Mouse (Mus musculus) liver, embryonic 12.5 days (tissue): ENCODE data around the gene Ntrk2. TPM values are rescaled to one million over a fixed set of nuclear protein-coding genes. Genes with fewer than 3 reads are reported as not detected.
"Not testable (repeated sequence)": the region's sequence is repeated elsewhere in the genome, so short reads cannot be mapped to it uniquely, and the experiment has no call there.

Experiments used
- ATAC-seq: fragments of 200-750 bp; cut with Nextera tagmentation; 2 replicates; pipeline ENCODE4 v1.8.0; 2017; ENCODE audit warnings: moderate number of reproducible peaks, mild to moderate bottlenecking, moderate library complexity
- H3K27ac ChIP-seq: fragments of 300-500 bp; sonication (generic); 2 replicates; pipeline ENCODE4 v1.5.1; 2016; ENCODE audit warnings: mild to moderate bottlenecking
- H3K27me3 ChIP-seq: fragments of 300-500 bp; sonication (generic); replicated peaks from 2 replicates; pipeline ENCODE4 v1.6.1; 2016; ENCODE audit warnings: mild to moderate bottlenecking, moderate library complexity
- H3K36me3 ChIP-seq: fragments of 300-500 bp; sonication (generic); 2 replicates; pipeline ENCODE4 v1.6.1; 2016; ENCODE audit warnings: mild to moderate bottlenecking, moderate library complexity
- H3K4me1 ChIP-seq: fragments of 300-500 bp; sonication (generic); 2 replicates; pipeline ENCODE4 v1.6.1; 2016
- H3K4me2 ChIP-seq: fragments of 300-500 bp; sonication (generic); 2 replicates; pipeline ENCODE4 v1.6.1; 2016; ENCODE audit warnings: mild to moderate bottlenecking, moderate library complexity
- H3K4me3 ChIP-seq: fragments of 300-500 bp; sonication (generic); 2 replicates; pipeline ENCODE4 v1.5.1; 2016; ENCODE audit warnings: mild to moderate bottlenecking, moderate library complexity
- H3K9ac ChIP-seq: fragments of 300-500 bp; sonication (generic); 2 replicates; pipeline ENCODE4 v1.6.1; 2016; ENCODE audit warnings: mild to moderate bottlenecking, moderate library complexity
- H3K9me3 ChIP-seq: fragments of 300-500 bp; sonication (generic); replicated peaks from 2 replicates; pipeline ENCODE4 v1.6.1; 2016; ENCODE audit warnings: mild to moderate bottlenecking, moderate library complexity
- WGBS: fragments of 180-500 bp; shearing (Covaris S2); methylation state at CpG from one replicate; pipeline ENCODE4 v1.1.7; 2016; ENCODE audit not compliant: insufficient replicate concordance; 5-methylcytosine and 5-hydroxymethylcytosine counted together
- polyA plus RNA-seq: library from polyadenylated mRNA; unstranded; fragments of >200 nt; fragmentation: Nextera tagmentation; extraction: Ambion mirVana; gene quantifications from 2 replicates; pipeline ENCODE4 v1.2.1, GENCODE M21; 2016

Ntrk2 gene
- polyA plus RNA-seq, 1 experiment from 2014 or later: 0.20 TPM

DNA sequence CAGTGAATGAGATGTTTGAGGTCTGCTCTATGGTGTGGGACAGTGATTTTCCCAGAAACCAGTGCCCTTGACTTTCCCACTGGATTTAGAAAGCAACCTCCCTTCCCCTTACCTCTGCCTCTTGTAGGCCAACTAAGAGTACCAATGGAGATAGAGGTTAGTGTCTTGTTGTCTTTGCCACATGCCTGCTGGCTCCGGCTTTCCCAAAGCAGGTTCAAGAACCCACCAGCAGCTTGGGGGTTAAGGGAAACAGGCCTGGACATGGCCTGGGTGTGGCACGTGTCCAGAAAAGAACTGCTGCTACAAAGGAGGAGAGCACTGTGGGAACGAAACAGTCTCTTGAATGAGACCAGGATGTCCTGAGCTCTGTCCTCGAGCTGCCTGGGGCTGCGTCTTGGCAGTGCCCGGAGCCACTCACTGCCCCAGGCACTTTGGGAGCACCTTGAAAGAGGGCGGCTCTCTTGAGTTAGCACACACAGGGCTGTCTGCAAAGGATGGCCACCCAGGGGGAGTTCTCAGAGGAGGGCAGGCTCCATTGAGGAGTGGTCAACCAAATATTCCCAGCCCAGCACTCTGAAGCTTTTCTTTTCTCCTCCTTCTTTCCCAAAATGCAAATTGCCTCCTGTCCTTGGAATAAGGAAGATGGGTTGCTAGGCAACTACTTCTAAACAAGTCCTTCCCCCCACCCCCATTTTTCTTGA lies 273.5 kb downstream of the Ntrk2 start:
- Histone ChIP-seq H3K27ac (no peak overlapping the region), H3K9me3 (no peaks in the 10 kb centered on the region), H3K4me2 (no peak overlapping the region), H3K9ac (no peak overlapping the region), H3K4me3 (no peak overlapping the region), H3K4me1 (no peaks in the 10 kb centered on the region), H3K36me3 (no peaks in the 10 kb centered on the region), H3K27me3 (no peaks in the 10 kb centered on the region)
- no peak for ATAC-seq
- WGBS: 63% methylated on average over 7 of the region's 7 CpGs

DNA sequence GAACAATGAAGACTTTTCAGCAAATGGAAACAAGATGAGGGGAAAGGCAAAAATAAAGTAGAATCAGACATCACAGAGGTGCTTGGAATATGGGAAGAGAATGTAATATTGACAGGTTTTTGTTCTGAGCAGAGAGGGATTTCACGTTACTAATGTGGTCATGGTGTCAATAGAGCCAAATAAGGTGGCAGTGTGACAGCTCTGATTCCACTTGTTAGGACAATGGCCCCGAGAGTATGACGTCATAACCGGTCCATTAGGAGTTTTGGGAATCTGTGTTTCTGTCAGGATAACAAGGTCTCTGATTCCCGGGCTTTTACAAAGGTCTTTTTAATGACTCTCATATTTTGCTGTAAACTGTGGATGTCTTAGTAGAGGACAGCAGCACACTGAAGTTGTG lies 274.1 kb downstream of the Ntrk2 start:
- Histone ChIP-seq H3K4me3 (no peak overlapping the region), H3K4me1 (no peaks in the 10 kb centered on the region), H3K36me3 (no peaks in the 10 kb centered on the region), H3K27me3 (no peaks in the 10 kb centered on the region), H3K9ac (no peak overlapping the region), H3K27ac (no peak overlapping the region), H3K9me3 (no peaks in the 10 kb centered on the region), H3K4me2 (no peak overlapping the region)
- 63% methylated on average over 5 of the region's 5 CpGs for WGBS
- ATAC-seq: no peak

DNA sequence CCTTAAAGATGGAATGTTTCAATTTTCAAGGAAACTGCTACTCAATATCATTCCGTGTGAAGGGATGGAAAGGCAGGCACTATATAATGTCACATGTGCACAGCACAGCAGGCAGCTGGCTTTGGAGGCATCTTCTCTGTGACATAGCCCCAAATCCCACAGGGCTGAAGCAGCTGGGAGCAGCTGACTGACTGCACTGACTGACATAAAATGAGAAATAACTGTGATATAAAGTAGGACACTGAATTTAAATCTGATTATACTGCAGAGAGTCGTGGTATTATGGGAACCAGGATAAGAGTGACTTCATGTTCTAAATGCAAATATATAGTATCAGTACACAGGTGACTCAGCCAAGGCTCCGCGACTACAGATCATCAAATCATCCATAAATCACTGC lies 282.6 kb downstream of the Ntrk2 start:
- WGBS: 74% methylated on average over 4 of the region's 4 CpGs
- Histone ChIP-seq H3K9ac (no peak overlapping the region), H3K4me1 (no peaks in the 10 kb centered on the region), H3K4me3 (no peak overlapping the region), H3K9me3 (no peaks in the 10 kb centered on the region), H3K27ac (no peak overlapping the region), H3K36me3 (no peaks in the 10 kb centered on the region), H3K4me2 (no peak overlapping the region), H3K27me3 (no peaks in the 10 kb centered on the region)
- no peak for ATAC-seq

DNA sequence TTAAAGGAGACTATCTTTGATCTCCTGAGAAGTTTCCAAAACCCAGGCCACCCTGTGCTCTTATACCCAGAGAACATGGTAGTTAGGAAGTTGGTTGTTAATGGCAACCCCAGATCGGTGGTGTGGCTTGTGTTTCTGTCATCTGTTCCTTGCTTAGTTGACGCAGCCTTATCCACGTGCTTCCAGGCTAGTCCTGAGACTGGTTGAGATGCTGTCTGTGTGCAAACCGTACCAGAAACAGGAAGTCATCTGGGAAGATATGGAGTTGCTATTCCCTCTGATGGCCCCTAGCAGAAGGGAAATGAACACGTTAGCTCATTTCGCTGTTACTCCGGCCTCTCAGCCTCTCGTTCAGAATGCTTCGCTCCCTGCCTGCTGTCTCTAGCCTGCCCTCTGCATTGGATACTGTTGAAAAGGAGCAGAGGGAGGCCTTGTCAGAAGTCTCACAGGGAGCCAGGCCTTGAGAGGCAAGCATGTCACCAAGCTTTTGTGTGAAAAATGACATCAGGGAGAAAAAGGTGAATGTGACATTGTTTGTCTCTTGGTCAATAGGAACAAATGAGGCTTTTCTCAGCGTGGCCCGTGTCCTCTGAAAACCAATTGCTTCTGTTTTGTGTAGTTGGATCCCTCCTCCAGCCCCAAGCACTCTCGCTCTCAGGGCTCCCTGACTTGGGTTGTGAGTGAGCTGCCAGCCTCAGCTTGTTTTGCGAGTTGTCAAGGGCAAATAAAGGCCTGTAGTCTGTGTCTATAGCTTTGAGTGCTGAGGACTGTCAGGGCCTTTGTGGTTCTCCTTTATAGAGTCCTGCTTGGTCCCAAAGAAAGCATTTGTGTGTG lies 285.0 kb downstream of the Ntrk2 start:
- no peaks in the 10 kb centered on the region for H3K4me1 ChIP-seq
- H3K4me2 ChIP-seq: no peak overlapping the region
- H3K27ac ChIP-seq: no peak overlapping the region
- no peak for ATAC-seq
- no peak overlapping the region for H3K9ac ChIP-seq
- no peaks in the 10 kb centered on the region for H3K36me3 ChIP-seq
- WGBS: 47% methylated on average over 13 of the region's 13 CpGs
- H3K4me3 ChIP-seq: no peak overlapping the region
- H3K27me3 ChIP-seq: no peaks in the 10 kb centered on the region
- H3K9me3 ChIP-seq: no peaks in the 10 kb centered on the region

DNA sequence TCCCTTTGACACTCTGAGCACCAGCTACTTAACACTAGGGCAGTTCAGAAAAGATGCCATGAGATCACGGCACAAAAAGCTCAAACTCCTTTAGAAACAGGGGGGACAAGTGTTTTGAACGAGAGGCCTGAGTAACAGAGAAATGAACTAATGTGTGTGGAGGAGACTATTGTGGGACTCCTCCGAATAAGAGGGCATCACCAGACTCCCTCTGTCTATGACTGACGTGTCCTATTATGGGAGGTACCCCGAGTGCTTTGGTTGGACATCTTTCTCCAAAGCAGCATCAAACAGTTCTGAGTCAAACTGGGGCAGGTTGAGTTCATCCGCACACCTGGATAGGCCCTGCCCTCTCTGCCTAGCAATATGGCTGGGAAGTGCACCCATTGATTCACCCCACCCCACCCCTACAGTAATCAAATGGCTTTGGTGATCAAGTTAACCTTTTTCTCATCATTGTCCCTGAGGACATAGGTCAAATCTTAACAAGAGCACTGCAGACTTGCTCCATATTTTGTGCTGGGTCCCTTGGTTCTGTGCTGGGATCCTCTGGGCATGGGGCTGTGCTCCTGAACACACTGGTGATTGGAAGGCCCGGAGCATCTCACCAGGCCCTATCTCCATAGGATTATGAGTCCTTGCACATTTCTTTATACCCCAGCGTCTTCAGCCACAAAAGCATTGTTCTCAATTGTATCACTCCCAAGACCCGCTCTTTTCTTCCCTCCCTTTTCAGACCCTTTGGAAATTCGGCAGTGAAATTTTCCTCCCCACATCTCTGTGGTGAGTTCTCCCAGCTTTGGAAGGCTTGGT lies 285.9 kb downstream of the Ntrk2 start:
- H3K27me3 ChIP-seq: no peaks in the 10 kb centered on the region
- no peak overlapping the region for H3K9ac ChIP-seq
- H3K4me3 ChIP-seq: no peak overlapping the region
- no peaks in the 10 kb centered on the region for H3K9me3 ChIP-seq
- H3K27ac ChIP-seq: no peak overlapping the region
- H3K36me3 ChIP-seq: no peaks in the 10 kb centered on the region
- H3K4me2 ChIP-seq: no peak overlapping the region
- H3K4me1 ChIP-seq: no peaks in the 10 kb centered on the region
- no peak for ATAC-seq
- 58% methylated on average over 10 of the region's 10 CpGs for WGBS

GRCm38 (mm10) chr13:59092858-59093154 lies 286.4 kb downstream of the Ntrk2 start:
- H3K4me1 ChIP-seq: no peaks in the 10 kb centered on the region
- no peak overlapping the region for H3K4me3 ChIP-seq
- H3K9ac ChIP-seq: no peak overlapping the region
- H3K4me2 ChIP-seq: no peak overlapping the region
- no peak for ATAC-seq
- no peaks in the 10 kb centered on the region for H3K36me3 ChIP-seq
- no peak overlapping the region for H3K27ac ChIP-seq
- no peaks in the 10 kb centered on the region for H3K9me3 ChIP-seq
- H3K27me3 ChIP-seq: no peaks in the 10 kb centered on the region
- WGBS: 22% methylated on average over 4 of the region's 4 CpGs

- WGBS: 79% methylated on average over 7 of the region's 7 CpGs
- Histone ChIP-seq H3K27me3 (no peaks in the 10 kb centered on the region), H3K36me3 (no peaks in the 10 kb centered on the region), H3K4me1 (no peaks in the 10 kb centered on the region), H3K9ac (no peak overlapping the region), H3K9me3 (no peaks in the 10 kb centered on the region), H3K4me2 (no peak overlapping the region), H3K4me3 (no peak overlapping the region), H3K27ac (no peak overlapping the region)
- ATAC-seq: no peak
Measured at GRCm38 (mm10) chr13:59094722-59095121, 288.4 kb downstream of the Ntrk2 start.

DNA sequence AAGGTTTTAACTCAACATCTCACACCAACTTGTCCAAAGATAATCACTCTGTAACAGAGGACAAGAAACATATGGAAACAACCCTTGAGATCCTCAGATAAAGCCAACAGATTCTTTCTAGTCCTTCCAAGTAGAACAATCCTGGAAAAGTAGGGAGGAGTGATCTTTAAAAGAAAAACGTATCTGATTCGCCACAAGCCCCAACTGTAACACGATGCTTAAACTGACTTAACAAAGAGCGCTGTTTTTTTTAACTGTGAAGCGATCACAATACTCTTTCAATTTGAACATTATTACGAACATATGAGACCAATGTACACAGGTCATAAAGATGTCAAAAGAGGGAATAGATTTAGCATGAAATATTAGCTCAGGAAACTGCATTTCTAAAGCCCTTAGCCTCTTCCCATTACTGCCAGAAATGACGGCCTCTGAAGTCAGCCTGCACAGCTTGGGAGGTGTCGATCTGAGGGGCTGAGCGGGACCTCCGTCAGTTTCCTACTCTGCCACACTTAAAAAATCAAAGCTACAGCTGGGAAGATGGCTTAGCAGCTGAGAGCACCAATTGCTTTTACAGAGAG lies 289.5 kb downstream of the Ntrk2 start:
- no peaks in the 10 kb centered on the region for H3K27me3 ChIP-seq
- no peaks in the 10 kb centered on the region for H3K9me3 ChIP-seq
- ATAC-seq: no peak
- H3K4me3 ChIP-seq: no peak overlapping the region
- H3K9ac ChIP-seq: no peak overlapping the region
- H3K4me1 ChIP-seq: no peaks in the 10 kb centered on the region
- no peak overlapping the region for H3K4me2 ChIP-seq
- H3K36me3 ChIP-seq: no peaks in the 10 kb centered on the region
- no peak overlapping the region for H3K27ac ChIP-seq
- WGBS: 45% methylated on average over 10 of the region's 10 CpGs

GRCm38 (mm10) chr13:59100086-59100485 lies 293.7 kb downstream of the Ntrk2 start:
- H3K27me3 ChIP-seq: no peaks in the 10 kb centered on the region
- no peak overlapping the region for H3K4me2 ChIP-seq
- H3K9ac ChIP-seq: no peak overlapping the region
- H3K36me3 ChIP-seq: no peaks in the 10 kb centered on the region
- H3K4me1 ChIP-seq: no peaks in the 10 kb centered on the region
- no peak overlapping the region for H3K4me3 ChIP-seq
- no peaks in the 10 kb centered on the region for H3K9me3 ChIP-seq
- WGBS: 33% methylated on average over 10 of the region's 10 CpGs
- H3K27ac ChIP-seq: no peak overlapping the region
- ATAC-seq: no peak

- H3K27me3 ChIP-seq, H3K27ac ChIP-seq, H3K4me1 ChIP-seq, H3K4me3 ChIP-seq, H3K36me3 ChIP-seq, H3K9ac ChIP-seq, ATAC-seq, H3K4me2 ChIP-seq: not testable (repeated sequence)
- peaks cover 11% of the 10 kb centered on the region for H3K9me3 ChIP-seq
- 72% methylated on average over 10 of the region's 10 CpGs for WGBS
Measured at GRCm38 (mm10) chr13:59107791-59108190, 301.4 kb downstream of the Ntrk2 start.

GRCm38 (mm10) chr13:59110107-59110506 lies 303.7 kb downstream of the Ntrk2 start:
- Histone ChIP-seq H3K9me3 (peaks cover 25% of the 10 kb centered on the region), H3K27me3 (no peaks in the 10 kb centered on the region), H3K36me3 (no peaks in the 10 kb centered on the region), H3K27ac (no peak overlapping the region), H3K9ac (no peak overlapping the region), H3K4me1 (no peaks in the 10 kb centered on the region), H3K4me3 (no peak overlapping the region), H3K4me2 (no peak overlapping the region)
- ATAC-seq: no peak
- 75% methylated on average over 5 of the region's 5 CpGs for WGBS

DNA sequence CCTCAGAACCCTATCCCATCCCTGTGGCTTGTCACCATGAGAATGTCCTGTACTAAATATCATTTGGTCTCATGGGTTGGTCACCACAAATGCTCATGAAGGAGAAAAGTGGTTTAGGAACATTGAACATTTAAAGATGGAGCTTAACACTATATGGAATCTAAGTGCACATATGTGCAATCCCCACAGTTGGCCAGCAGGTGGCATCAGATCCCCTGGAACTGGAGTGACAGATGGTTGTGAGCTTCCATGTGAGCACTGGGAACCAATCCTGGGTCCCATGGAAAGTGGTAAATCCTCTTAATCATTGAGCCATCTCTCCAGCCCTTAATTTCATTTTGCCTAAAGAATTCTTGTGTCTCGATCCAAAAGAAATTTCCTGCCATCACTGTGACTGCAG lies 308.3 kb downstream of the Ntrk2 start:
- H3K27me3 ChIP-seq: no peaks in the 10 kb centered on the region
- no peaks in the 10 kb centered on the region for H3K4me1 ChIP-seq
- no peak overlapping the region for H3K27ac ChIP-seq
- 68% methylated on average over 1 of the region's 1 CpGs for WGBS
- H3K9ac ChIP-seq: no peak overlapping the region
- H3K36me3 ChIP-seq: no peaks in the 10 kb centered on the region
- peaks cover 32% of the 10 kb centered on the region for H3K9me3 ChIP-seq
- no peak for ATAC-seq
- H3K4me3 ChIP-seq: no peak overlapping the region
- no peak overlapping the region for H3K4me2 ChIP-seq
